Mouse (Mus musculus) cerebellum, postnatal 25 days (tissue): Measurements from ENCODE around the gene Zyx.
A peak's percentile ranks its signal among the peaks of the same experiment; 100 is the strongest.

Experiments used
- DNase-seq, 2 experiments: peaks; one replicate each; pipeline ENCODE4 v3.0.0; 2021; ENCODE audit warnings: mixed read lengths in 2 of 2

The Zyx gene

DNA sequence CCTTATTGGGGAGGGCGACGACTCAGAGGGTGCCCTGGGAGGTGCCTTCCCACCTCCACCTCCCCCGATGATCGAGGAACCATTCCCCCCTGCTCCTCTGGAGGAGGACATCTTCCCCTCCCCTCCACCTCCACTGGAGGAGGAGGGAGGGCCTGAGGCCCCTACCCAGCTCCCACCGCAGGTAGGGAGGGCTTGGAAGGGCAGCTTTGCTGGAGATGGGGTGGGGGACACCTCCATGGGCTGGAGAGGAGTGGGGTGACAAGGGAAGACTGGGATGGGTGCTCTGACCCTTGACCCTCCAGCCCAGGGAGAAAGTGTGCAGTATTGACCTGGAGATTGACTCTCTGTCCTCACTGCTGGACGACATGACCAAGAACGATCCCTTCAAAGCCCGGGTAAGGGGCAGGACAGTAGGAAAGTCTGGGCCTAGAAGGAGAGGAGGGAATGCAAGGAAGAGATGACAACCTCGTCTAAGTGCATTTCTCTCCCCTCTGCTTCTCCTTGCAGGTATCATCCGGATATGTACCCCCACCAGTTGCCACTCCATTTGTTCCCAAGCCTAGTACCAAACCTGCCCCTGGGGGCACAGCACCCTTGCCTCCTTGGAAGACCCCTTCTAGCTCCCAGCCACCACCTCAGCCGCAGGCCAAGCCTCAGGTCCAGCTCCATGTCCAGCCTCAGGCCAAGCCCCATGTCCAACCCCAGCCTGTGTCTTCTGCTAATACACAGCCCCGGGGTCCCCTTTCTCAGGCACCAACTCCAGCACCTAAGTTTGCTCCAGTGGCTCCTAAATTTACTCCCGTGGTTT is 1.7 kb downstream of the Zyx start:
- DNase-seq: peak; percentile 23 to 37

DNA sequence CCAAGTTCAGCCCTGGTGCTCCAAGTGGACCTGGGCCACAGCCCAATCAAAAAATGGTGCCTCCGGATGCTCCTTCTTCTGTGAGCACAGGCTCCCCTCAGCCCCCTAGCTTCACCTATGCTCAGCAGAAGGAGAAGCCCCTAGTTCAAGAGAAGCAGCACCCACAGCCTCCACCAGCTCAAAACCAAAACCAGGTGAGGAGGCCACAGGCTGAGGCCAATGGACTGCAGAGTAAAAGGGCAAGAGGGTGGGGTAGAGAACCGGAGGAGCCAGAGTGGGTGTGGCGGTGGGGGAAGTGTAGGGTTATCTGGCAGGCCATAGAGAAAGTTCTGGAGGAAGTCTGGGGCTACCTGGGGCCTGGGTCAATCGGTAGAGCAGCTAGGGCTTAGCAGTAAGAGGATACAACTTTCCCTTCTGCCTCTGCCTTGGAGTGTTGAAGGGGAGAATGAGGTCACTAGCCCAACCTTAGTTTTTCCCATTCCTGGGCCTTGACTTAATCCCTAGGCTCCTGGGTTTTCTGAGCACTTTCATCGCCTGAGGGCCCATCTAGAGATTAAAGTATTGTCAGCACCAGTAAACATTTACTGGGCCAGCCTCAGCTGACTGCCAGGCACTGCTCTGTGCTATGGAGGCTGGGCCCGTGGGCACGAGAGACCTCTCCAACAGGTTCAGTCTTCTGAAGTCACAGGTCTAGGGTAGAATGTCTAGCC is 2.5 kb downstream of the Zyx start:
- DNase-seq: peak in 1 of 2 experiments; percentile 17

DNA sequence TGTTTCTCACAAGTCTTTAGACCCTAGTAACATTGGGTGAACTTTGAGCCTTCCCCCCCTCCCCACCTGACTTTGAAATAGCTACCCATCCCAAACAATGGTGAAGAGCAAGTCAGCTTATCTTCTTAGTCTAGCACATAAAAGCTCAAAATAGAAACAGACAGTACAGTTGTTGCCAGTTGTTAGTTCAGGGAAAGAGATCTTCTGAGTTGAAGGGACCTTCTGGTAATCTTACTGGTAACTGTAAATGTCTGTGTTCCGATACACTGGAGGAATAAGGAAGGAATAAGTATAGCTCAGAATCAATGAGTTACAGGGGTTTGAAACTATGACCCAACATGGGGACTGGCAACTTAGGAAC is 3.0 kb downstream of the Zyx start:
- DNase-seq: no peak

DNA sequence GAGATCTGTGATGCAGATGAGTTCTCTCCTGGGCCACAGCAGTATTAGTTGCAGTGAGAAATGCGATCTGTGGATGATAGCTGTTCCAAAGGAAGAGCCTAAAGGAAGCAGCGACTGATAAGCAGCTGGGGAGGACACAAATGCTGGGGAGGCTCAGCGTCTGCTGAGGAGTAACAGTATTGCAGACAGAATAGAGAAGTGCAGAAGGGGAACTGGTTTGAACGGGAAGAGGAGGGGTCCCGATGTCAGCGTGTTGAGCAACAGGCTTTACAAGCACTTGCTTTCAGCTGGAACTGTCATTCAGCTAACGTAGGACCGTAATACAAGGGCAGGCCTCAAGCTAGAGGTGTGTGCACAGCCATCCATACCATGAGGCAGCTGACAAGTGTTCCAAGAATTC is 3.8 kb downstream of the Zyx start:
- DNase-seq: peak in 1 of 2 experiments; percentile 13

- peak; percentile 26 to 35 for DNase-seq
Observed at GRCm38 (mm10) chr6:42354076-42355019, 4.9 kb downstream of the Zyx start.

DNA sequence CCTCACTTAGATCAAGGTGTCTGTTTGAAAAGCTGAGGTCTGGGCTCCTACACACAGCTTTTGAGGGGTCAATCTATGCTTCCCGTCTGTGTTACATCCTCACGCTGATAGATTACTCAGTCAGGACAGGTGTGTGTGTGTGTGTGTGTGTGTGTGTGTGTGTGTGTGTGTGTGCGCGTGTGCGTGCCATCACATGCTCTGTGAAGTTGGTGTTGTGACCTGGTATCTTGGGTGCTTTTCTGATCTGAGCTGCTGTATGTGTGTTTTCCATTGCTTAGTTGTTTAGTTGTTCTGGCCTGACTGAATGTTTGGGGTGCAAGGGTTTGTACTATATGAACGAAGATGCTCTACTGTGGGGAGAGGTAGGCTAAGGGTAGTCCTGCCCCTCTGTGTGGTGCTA is 5.9 kb downstream of the Zyx start:
- no peak for DNase-seq

DNA sequence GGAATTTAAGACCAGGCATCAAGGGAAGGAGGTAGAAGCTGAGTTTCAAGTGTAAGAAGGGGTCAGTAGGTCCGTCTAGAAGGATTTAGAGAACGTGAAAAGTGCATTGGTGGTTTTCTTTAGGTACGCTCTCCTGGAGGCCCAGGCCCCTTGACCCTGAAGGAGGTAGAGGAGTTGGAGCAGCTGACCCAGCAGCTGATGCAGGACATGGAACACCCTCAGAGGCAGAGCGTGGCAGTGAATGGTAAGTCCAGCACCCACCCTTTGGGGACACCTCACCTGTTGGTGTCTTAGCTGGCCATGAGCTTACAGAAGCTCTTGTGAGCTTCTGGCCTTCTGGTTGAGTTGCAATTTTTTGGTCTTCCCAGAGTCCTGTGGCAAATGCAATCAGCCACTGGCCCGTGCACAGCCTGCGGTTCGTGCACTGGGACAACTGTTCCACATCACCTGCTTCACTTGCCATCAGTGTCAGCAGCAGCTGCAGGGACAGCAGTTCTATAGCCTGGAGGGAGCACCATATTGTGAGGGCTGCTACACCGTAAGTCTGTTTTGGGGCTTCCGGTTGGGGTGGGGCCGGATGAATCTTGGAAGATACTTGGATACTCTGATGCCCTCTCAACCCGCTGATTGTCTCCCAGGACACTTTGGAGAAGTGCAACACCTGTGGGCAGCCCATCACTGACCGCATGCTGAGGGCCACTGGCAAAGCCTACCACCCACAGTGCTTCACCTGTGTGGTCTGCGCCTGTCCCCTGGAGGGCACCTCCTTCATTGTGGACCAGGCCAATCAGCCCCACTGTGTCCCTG is 6.6 kb downstream of the Zyx start:
- DNase-seq: no peak

GRCm38 (mm10) chr6:42356913-42357312 is 7.5 kb downstream of the Zyx start:
- DNase-seq: no peak

- peak in 1 of 2 experiments; percentile 7 for DNase-seq
Observed at GRCm38 (mm10) chr6:42357901-42358300, 8.5 kb downstream of the Zyx start.

- DNase-seq: peak in 1 of 2 experiments; percentile 13
Observed at GRCm38 (mm10) chr6:42358901-42359300, 9.5 kb downstream of the Zyx start.

DNA sequence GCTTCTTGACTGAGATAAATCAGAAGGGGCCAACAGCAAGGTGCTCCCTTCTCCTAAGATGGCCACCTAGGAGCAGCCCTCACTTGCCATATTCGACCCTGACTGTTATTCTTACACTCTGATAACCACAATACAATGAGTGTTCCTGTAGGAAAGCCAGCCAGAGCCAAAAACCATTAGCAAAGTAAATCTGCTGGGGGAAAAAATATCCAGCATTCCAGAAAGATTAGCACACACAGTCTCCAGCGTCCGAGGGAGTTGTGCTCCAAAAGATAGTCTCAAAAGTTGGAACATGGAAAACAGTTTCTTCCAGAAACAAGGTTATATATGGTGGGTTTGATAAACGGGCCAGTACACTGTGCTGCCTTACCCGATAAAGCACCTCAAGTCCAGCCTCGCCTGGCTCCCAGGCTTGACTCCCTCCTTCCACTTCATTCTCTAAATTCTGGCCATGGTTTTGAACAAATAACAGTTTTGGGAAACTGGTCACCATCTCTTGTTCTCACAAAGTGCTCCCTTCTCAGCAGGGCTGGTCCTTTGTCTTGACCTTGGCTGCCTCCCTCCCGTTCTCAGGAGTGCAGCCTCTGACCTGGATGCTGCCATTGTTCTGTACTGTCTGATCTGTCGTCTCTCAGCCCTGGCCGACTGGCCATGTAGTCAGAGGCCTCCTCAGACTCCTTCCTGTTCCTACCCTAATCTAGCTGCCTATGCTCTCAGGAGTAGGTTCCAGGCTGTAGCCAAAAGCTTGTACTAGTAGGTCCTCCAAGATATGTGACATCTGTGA is 10.1 kb downstream of the Zyx start:
- DNase-seq: no peak

GRCm38 (mm10) chr6:42360231-42360840 is 10.9 kb downstream of the Zyx start:
- DNase-seq: no peak

DNA sequence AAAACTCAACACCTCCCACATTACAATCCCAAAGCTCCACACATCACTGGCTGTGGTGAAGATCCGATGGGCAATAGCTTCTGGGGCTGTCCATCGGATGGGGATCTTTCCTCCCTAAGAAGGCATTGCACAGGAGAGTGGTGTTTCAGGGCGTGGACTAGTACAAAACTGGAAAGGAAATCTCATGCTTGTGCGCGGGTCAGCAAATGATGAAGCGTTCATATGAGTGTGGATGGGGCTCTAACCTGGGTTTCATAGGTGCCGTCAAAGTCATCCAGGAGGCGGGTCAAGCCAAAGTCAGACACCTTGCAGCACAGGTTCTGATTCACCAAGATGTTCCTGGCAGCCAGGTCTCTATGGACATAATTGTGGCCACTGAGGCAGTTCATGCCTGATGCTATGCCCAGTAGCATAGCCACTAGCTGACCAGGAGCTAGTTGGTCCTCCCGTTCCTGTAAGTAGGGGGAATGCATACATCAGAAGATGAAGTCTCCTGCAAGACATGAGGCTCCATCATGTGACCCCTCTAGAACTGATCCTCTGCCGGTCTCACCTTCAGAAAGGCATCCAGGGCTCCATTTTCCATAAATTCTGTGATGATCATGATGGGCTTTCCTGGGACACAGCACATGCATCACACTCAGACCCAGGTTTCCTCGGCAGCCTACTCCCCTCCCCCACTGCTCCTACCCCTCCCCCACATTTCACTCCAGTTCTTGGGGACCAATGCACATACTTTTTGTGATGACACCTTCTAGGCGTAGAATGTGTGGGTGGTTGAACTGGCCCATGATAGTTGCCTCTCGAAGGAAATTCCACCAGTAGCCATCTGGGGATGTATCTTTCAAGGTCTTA is 11.8 kb downstream of the Zyx start:
- DNase-seq: no peak

DNA sequence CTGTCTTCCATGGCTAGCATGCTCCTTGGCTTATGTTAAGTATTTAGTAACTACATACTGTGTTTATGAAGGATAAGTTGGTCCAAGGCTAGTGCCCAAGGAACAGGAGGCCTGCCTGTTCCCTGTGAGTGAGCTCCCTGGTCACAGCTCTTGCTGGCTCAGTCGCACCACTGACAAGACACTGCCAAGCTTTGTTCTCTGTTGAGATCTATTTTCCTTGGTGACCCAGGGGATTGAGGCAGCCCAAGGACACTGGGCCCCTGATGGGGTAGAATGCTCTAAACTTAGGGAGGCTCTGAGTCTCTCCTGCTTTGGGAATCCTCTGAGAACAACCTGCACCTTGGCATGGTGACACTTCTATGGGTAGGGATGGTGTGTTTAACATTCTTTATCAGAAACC is 12.6 kb downstream of the Zyx start:
- no peak for DNase-seq

- no peak for DNase-seq
Observed at GRCm38 (mm10) chr6:42362497-42362896, 13.1 kb downstream of the Zyx start.

- DNase-seq: peak in 1 of 2 experiments; percentile 36
Observed at GRCm38 (mm10) chr6:42362974-42363373, 13.5 kb downstream of the Zyx start.

DNA sequence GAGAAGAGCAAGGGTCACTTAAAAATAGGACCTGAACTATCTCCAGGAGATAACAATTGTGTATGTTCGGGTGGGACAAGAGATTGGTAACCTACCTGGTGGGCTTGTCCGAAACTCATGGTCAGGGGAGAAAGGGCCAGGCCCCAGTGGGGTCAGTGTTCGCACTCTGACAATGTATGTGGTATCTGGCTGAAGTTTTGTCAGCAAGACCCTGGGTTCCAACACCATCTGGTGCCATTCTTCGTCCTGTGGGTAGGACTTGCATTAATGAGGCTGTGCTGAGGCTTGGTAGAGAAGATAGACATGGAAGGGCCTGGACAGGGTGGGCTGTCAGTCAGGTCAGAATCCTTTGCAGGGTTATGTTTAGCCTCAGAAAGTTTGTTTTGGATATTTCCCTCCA is 14.6 kb downstream of the Zyx start:
- no peak for DNase-seq

GRCm38 (mm10) chr6:42364607-42365006 is 15.2 kb downstream of the Zyx start:
- DNase-seq: peak in 1 of 2 experiments; percentile 8

DNA sequence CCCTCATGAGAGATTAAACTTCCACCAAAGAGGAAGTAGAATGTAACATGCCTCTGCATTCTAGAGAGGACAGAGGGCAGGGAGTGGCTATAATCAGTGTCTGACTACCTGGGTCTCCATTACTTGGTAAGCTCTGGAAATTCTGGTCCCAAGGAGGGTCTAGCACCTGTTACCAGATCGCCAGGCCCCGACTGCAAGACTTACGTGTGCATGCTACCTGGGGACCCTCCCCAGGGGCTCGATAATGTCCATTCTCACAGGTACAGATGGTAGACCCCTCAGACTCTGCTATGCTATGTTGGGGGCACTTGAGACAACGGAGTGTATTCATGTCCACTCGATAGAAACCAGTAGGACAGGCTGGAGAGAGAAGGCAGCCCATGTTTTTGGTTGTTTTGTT is 15.8 kb downstream of the Zyx start:
- no peak for DNase-seq

GRCm38 (mm10) chr6:42369870-42370269 is 20.4 kb downstream of the Zyx start:
- DNase-seq: no peak
